Mouse (Mus musculus) cerebellum, postnatal 14 days (tissue): ENCODE results near the gene Olfr39.
"Not testable (repeated sequence)": the region's sequence is repeated elsewhere in the genome, so short reads cannot be mapped to it uniquely, and the experiment has no call there.

Source experiments
- DNase-seq, 2 experiments: peaks; one replicate each; pipeline ENCODE4 v3.0.0; 2021; ENCODE audit warnings: mixed read lengths in 2 of 2

Gene Olfr39

DNA sequence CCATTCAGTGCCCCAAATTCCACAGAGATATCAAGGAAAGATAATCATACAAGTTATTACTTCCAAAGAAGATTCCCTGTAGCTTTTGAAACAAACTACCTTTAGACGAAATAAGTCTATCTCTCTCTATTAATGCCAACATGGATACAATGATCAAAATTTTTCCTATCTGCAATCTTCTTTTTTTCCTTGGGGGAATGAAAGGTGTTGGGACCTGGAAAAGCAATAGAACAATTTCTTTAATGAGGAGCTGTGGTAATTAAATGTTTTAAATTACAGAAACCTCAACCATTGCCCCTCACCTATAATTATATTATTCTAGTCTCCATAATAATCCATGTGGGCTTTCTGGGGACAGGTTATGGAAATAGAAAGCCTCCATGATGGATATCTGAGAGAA lies at the start of gene Olfr39:
Olfr39 (plus strand) TSS at position 301 of the 400 bp plus-strand sequence.
- DNase-seq = no peak

DNA sequence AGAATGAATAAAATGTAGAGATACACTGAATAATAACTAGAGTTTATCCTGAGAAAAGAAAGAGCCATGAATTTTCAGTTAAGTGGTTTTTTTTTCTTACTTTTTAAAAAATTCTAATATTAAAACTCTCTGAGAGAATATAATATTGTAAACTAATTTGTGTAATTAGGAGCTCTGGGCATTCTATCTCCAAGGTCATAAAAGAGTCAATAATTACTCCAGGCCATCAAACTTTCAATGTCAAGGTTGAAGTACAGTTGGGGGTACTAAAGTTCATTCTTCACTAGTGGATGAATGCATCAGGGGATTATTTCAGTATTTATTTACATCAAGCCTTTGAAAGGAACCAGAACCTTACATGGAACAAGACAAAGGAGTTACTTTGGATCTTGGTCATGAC lies 45.3 kb upstream of the Olfr39 start, which contains the start of gene Olfr872:
Olfr872 (plus strand) TSS at position 301 of the 400 bp plus-strand sequence.
- no peak for DNase-seq

GRCm38 (mm10) chr9:20237378-20237777 lies 44.8 kb upstream of the Olfr39 start:
- no peak for DNase-seq

DNA sequence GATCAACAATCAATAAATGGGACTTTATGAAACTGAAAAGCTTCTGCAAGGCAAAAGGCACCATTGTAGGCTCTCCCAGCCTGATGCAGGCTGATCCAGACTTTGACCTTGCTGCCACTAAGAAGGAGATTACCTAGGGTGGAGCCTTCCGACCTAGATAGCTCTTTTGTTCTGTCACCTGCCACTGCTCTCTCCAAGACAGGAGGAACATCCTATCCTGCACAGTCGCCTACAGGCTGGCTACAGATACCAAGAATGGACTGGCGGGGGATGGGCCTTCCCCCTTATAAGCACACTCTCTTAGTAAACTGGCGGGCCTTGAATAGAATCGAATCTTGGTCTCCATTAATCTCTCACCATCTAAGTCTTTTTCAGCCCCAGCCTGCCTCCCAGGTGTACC lies 13.4 kb downstream of the Olfr39 start:
- DNase-seq = not testable (repeated sequence)

- DNase-seq = no peak
Observed at GRCm38 (mm10) chr9:20298232-20298631, 16.1 kb downstream of the Olfr39 start, which contains the start of gene Olfr873. TSS of gene Olfr873 (plus strand) at chr9:20298532.

- DNase-seq = no peak
Observed at GRCm38 (mm10) chr9:20335994-20336393, 53.8 kb downstream of the Olfr39 start, which contains the start of gene Olfr18. TSS of gene Olfr18 (minus strand) at chr9:20336094.
